Mouse (Mus musculus) heart, embryonic 11.5 days (tissue): ENCODE results near the gene Fut11. TPM values are rescaled to one million over a fixed set of nuclear protein-coding genes. Genes with fewer than 3 reads are reported as not detected.
A peak's percentile ranks its signal among the peaks of the same experiment; 100 is the strongest.

ENCODE experiments used
- ATAC-seq: fragments of 200-750 bp; cut with Nextera tagmentation; replicated peaks from 2 replicates; pipeline ENCODE4 v1.8.0; 2017; ENCODE audit warnings: moderate library complexity; ENCODE audit not compliant: insufficient number of reproducible peaks, low FRiP score, low TSS enrichment
- H3K27ac ChIP-seq: fragments of 300-500 bp; sonication (generic); 2 replicates; pipeline ENCODE4 v1.5.1; 2014; ENCODE audit warnings: mild to moderate bottlenecking, low read depth, low read length
- H3K27me3 ChIP-seq: fragments of 300-500 bp; sonication (generic); 2 replicates; pipeline ENCODE4 v1.6.1; 2014; ENCODE audit warnings: mild to moderate bottlenecking, low read length, mixed read lengths; ENCODE audit not compliant: control insufficient read depth, insufficient read depth
- H3K36me3 ChIP-seq: fragments of 300-500 bp; sonication (generic); 2 replicates; pipeline ENCODE4 v1.6.1; 2014; ENCODE audit warnings: mild to moderate bottlenecking, low read length, moderate library complexity, mixed read lengths; ENCODE audit not compliant: control insufficient read depth, insufficient read depth
- H3K4me1 ChIP-seq: fragments of 300-500 bp; sonication (generic); 2 replicates; pipeline ENCODE4 v1.6.1; 2014; ENCODE audit warnings: low read length; ENCODE audit not compliant: control insufficient read depth, insufficient read depth
- H3K4me2 ChIP-seq: fragments of 300-500 bp; sonication (generic); 2 replicates; pipeline ENCODE4 v1.6.1; 2014; ENCODE audit warnings: mild to moderate bottlenecking, moderate library complexity
- H3K4me3 ChIP-seq: fragments of 300-500 bp; sonication (generic); 2 replicates; pipeline ENCODE4 v1.5.1; 2014; ENCODE audit warnings: low read depth, low read length
- H3K9ac ChIP-seq: fragments of 300-500 bp; sonication (generic); 2 replicates; pipeline ENCODE4 v1.6.1; 2014; ENCODE audit warnings: mild to moderate bottlenecking, low read depth, low read length, moderate library complexity
- H3K9me3 ChIP-seq: fragments of 300-500 bp; sonication (generic); replicated peaks from 2 replicates; pipeline ENCODE4 v1.6.1; 2016; ENCODE audit warnings: low read length; ENCODE audit not compliant: control insufficient read depth
- WGBS: fragments of 180-500 bp; shearing (Covaris S2); extraction: QIAGEN DNeasy Blood & Tissue Kit; methylation state at CpG from one replicate; pipeline ENCODE4 v1.1.7; 2014; ENCODE audit not compliant: insufficient replicate concordance; 5-methylcytosine and 5-hydroxymethylcytosine counted together
- microRNA-seq: library from miRNA; unstranded; fragments of <30 nt; microRNA quantifications from one replicate; pipeline ENCODE4, GENCODE M21; 2016; ENCODE audit warnings: borderline number of aligned reads
- polyA plus RNA-seq: library from polyadenylated mRNA; unstranded; fragments of >200 nt; fragmentation: Nextera tagmentation; extraction: Ambion mirVana; gene quantifications from 2 replicates; pipeline ENCODE4 v1.2.1, GENCODE M21; 2014

Gene Fut11
- polyA plus RNA-seq, 1 experiment from 2014 or later: 13.4 TPM

- H3K36me3 ChIP-seq: peaks cover 11% of the 10 kb centered on the region
- H3K9me3 ChIP-seq: no peaks in the 10 kb centered on the region
- H3K4me3 ChIP-seq: no peak overlapping the region
- H3K4me2 ChIP-seq: no peak overlapping the region
- H3K4me1 ChIP-seq: peaks cover 23% of the 10 kb centered on the region
- H3K27me3 ChIP-seq: no peaks in the 10 kb centered on the region
- H3K27ac ChIP-seq: no peak overlapping the region
- WGBS: 84% methylated on average over 3 of the region's 3 CpGs
- no peak for ATAC-seq
- no peak overlapping the region for H3K9ac ChIP-seq
Measured at GRCm38 (mm10) chr14:20746935-20747334, 52.2 kb downstream of the Fut11 start.

DNA sequence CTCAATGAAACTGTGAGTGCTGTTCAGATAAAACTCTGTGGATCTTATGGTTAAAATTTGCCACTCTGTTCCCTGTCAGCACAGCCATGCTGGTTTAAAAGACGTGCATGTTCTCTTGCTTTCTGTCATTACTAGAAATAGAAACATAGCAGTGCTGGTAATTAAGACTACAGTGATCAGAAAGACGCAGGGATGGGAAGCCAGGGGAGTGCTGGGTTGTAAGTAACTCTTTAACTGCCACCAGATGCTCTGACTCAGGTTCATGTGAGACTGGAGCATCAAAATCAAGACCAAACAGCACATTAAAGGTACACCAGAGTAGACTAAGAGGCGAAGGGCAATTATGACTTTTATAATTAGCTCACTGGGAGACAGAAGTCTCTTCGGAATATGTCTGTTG, 53.6 kb downstream of the Fut11 start:
- H3K9me3 ChIP-seq: no peaks in the 10 kb centered on the region
- H3K4me1 ChIP-seq: peaks cover 23% of the 10 kb centered on the region
- H3K9ac ChIP-seq: no peak overlapping the region
- ATAC-seq: no peak
- WGBS: 59% methylated on average over 4 of the region's 4 CpGs
- no peak overlapping the region for H3K4me2 ChIP-seq
- H3K4me3 ChIP-seq: no peak overlapping the region
- H3K27me3 ChIP-seq: no peaks in the 10 kb centered on the region
- H3K27ac ChIP-seq: no peak overlapping the region
- H3K36me3 ChIP-seq: peaks cover 9% of the 10 kb centered on the region

- no peak for ATAC-seq
- H3K9me3 ChIP-seq: no peaks in the 10 kb centered on the region
- H3K4me3 ChIP-seq: no peak overlapping the region
- H3K4me1 ChIP-seq: peaks cover 23% of the 10 kb centered on the region
- no peak overlapping the region for H3K9ac ChIP-seq
- WGBS: 47% methylated on average over 4 of the region's 4 CpGs
- H3K27me3 ChIP-seq: no peaks in the 10 kb centered on the region
- peak overlapping the region; percentile 84 for H3K27ac ChIP-seq
- H3K4me2 ChIP-seq: no peak overlapping the region
- peaks cover 8% of the 10 kb centered on the region for H3K36me3 ChIP-seq
Measured at GRCm38 (mm10) chr14:20749494-20750051, 54.8 kb downstream of the Fut11 start.

DNA sequence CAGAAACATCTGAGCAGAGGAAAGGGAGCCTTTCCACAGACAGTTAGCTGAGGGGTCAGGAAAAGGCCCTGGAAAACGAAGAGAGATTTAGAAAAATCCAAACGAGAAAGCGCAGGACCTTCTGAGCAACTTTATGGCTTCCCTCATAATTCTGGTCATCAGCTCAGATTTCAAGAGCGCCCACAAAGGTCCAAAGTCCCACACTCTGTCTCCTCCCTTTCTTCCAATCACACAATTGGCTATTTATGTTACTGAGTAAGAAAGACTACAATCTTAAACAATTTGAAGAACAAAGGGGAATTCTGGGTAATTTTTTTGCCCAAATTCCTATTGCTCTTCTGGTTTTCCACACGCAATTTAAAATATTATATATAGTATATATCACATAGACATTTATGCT, 55.7 kb downstream of the Fut11 start:
- Histone ChIP-seq H3K36me3 (peaks cover 8% of the 10 kb centered on the region), H3K27me3 (no peaks in the 10 kb centered on the region), H3K4me3 (no peak overlapping the region), H3K27ac (peak overlapping the region; percentile 84), H3K4me1 (peaks cover 23% of the 10 kb centered on the region), H3K4me2 (no peak overlapping the region), H3K9ac (no peak overlapping the region), H3K9me3 (no peaks in the 10 kb centered on the region)
- no peak for ATAC-seq
- WGBS: 86% methylated on average over 5 of the region's 5 CpGs

Small RNA genes within 50 kb of the gene (microRNA-seq; reads per million reads assigned to microRNA genes)
- 1.1 reads per million, percentile 15 among the genes with 10 or more reads in this experiment for gene Mir6946

Other genes with a start within 250 kb of the Fut11 start
- 0.21 TPM in 1 of 2 replicates, not detected in the other for gene Cfap70, start 242.7 kb upstream of the Fut11 start, polyA plus RNA-seq
- 38.1 and 42.5 TPM in 2 replicates for gene Anxa7, start 214.8 kb upstream of the Fut11 start, polyA plus RNA-seq
- 0.62 and 1.1 TPM in 2 replicates for gene Mss51, start 198.1 kb upstream of the Fut11 start, polyA plus RNA-seq
- gene Ppp3cb, start 148.4 kb upstream of the Fut11 start, polyA plus RNA-seq: 43.1 and 46.8 TPM in 2 replicates
- gene Usp54, start 53.9 kb upstream of the Fut11 start, polyA plus RNA-seq: 5.4 and 7.2 TPM in 2 replicates
- 23.6 and 28.0 TPM in 2 replicates for gene Myoz1, start 38.4 kb upstream of the Fut11 start, polyA plus RNA-seq
- gene Synpo2l, start 26.6 kb upstream of the Fut11 start, polyA plus RNA-seq: 106 and 127 TPM in 2 replicates
- 78.1 and 84.6 TPM in 2 replicates for gene Sec24c, start 20.7 kb upstream of the Fut11 start, polyA plus RNA-seq
- 221 and 230 TPM in 2 replicates for gene Chchd1, start 8.0 kb downstream of the Fut11 start, polyA plus RNA-seq
- gene Zswim8, start 12.6 kb downstream of the Fut11 start, polyA plus RNA-seq: 23.4 and 24.1 TPM in 2 replicates
- 18.7 and 19.1 TPM in 2 replicates for gene Ndst2, start 39.6 kb downstream of the Fut11 start, polyA plus RNA-seq
- gene Camk2g, start 99.1 kb downstream of the Fut11 start, polyA plus RNA-seq: 61.8 and 65.6 TPM in 2 replicates
- gene Plau, start 141.7 kb downstream of the Fut11 start, polyA plus RNA-seq: 0.37 and 0.66 TPM in 2 replicates
- gene Vcl, start 234.4 kb downstream of the Fut11 start, polyA plus RNA-seq: 78.8 and 101 TPM in 2 replicates